Mouse (Mus musculus) heart, adult 8-10 months (tissue): ENCODE results near the gene Cryz. TPM values are rescaled to one million over a fixed set of nuclear protein-coding genes. Genes with fewer than 3 reads are reported as not detected.

Source experiments
- DNase-seq: peaks from one replicate; pipeline ENCODE4 v3.0.0; 2022; ENCODE audit warnings: low spot score
- total RNA-seq, 4 experiments: library from RNA; stranded (reverse); gene quantifications; 2 replicates each; pipeline ENCODE4 v1.2.4; 2022

The Cryz gene
- total RNA-seq, 4 experiments from 2014 or later: 14.7 to 20.0 (median 16.6) TPM

- DNase-seq: no peak
Observed at GRCm38 (mm10) chr3:154671013-154671412, 74.5 kb downstream of the Cryz start.

Other genes with a start within 250 kb of the Cryz start
- 1 to 10 TPM; 3.3 to 5.0 (median 4.0) TPM for gene Tyw3, start 393 bp downstream of the Cryz start, total RNA-seq
- gene Erich3, start 67.1 kb downstream of the Cryz start, total RNA-seq: under 1 TPM; 0.08 to 0.35 (median 0.20) TPM